Mouse (Mus musculus) forebrain, postnatal 0 days (tissue): ENCODE measurements around the gene Nell2. TPM values are rescaled to one million over a fixed set of nuclear protein-coding genes. Genes with fewer than 3 reads are reported as not detected.

ENCODE experiments used
- ATAC-seq: fragments of 200-750 bp; cut with Nextera tagmentation; 2 replicates; pipeline ENCODE4 v1.8.0; 2017; ENCODE audit warnings: mild to moderate bottlenecking, moderate library complexity
- DNase-seq: peaks from one replicate; pipeline ENCODE4 v3.0.0-alpha.2; 2015
- H3K27ac ChIP-seq: fragments of 300-500 bp; sonication (generic); 2 replicates; pipeline ENCODE4 v1.5.1; 2014; ENCODE audit warnings: low read depth, mild to moderate bottlenecking, antibody characterized with exemption, low read length, moderate library complexity, mixed read lengths
- H3K27me3 ChIP-seq: fragments of 300-500 bp; sonication (generic); 2 replicates; pipeline ENCODE4 v1.6.1; 2014; ENCODE audit warnings: mild to moderate bottlenecking, low read length, mixed read lengths; ENCODE audit not compliant: insufficient read depth
- H3K36me3 ChIP-seq: fragments of 300-500 bp; sonication (generic); 2 replicates; pipeline ENCODE4 v1.6.1; 2014; ENCODE audit warnings: mild to moderate bottlenecking, moderate library complexity; ENCODE audit not compliant: insufficient read depth
- H3K4me1 ChIP-seq: fragments of 300-500 bp; sonication (generic); 2 replicates; pipeline ENCODE4 v1.6.1; 2014; ENCODE audit warnings: antibody characterized with exemption; ENCODE audit not compliant: insufficient read depth
- H3K4me2 ChIP-seq: fragments of 300-500 bp; sonication (generic); 2 replicates; pipeline ENCODE4 v1.6.1; 2014; ENCODE audit warnings: low read depth, mild to moderate bottlenecking, moderate library complexity
- H3K4me3 ChIP-seq: fragments of 300-500 bp; sonication (generic); 2 replicates; pipeline ENCODE4 v1.5.1; 2014; ENCODE audit warnings: low read depth, low read length, mixed read lengths
- H3K9ac ChIP-seq: fragments of 300-500 bp; sonication (generic); 2 replicates; pipeline ENCODE4 v1.6.1; 2014; ENCODE audit warnings: mild to moderate bottlenecking
- H3K9me3 ChIP-seq: fragments of 300-500 bp; sonication (generic); 2 replicates; pipeline ENCODE4 v1.6.1; 2016; ENCODE audit warnings: low read length
- CTCF ChIP-seq: sonication (generic); IDR thresholded peaks from 2 replicates; pipeline ENCODE4 v1.5.1; 2016; ENCODE audit warnings: antibody characterized with exemption, control low read depth, low read depth
- WGBS: fragments of 180-500 bp; shearing (Covaris S2); extraction: QIAGEN DNeasy Blood & Tissue Kit; methylation state at CpG from one replicate; pipeline ENCODE4 v1.1.7; 2014; 5-methylcytosine and 5-hydroxymethylcytosine counted together
- polyA plus RNA-seq: library from polyadenylated mRNA; unstranded; fragments of >200 nt; fragmentation: Nextera tagmentation; extraction: Ambion mirVana; gene quantifications from 2 replicates; pipeline ENCODE4 v1.2.1, GENCODE M21; 2015
- total RNA-seq: library from RNA; depleted of rRNA; stranded (reverse); fragments of >200 nt; gene quantifications from 2 replicates; pipeline ENCODE4 v1.2.3, GENCODE M21; 2014

Nell2 gene
- total and polyA plus RNA-seq, 2 experiments from 2014 or later = 258 to 303 TPM

- H3K27ac ChIP-seq = no peak overlapping the region
- DNase-seq = no peak
- WGBS = 66% methylated on average over 4 of the region's 4 CpGs
- H3K9ac ChIP-seq = no peak overlapping the region
- H3K4me2 ChIP-seq = no peak overlapping the region
- no peaks in the 10 kb centered on the region for H3K9me3 ChIP-seq
- H3K36me3 ChIP-seq = no peaks in the 10 kb centered on the region
- no peak overlapping the region for H3K4me3 ChIP-seq
- peaks cover 4% of the 10 kb centered on the region; the same call in 1 of the 2 replicates for H3K4me1 ChIP-seq
- TF ChIP-seq CTCF = no peak
- no peak for ATAC-seq
- H3K27me3 ChIP-seq = no peaks in the 10 kb centered on the region
Measured at GRCm38 (mm10) chr15:95495666-95496065, 32.7 kb downstream of the Nell2 start.

- Histone ChIP-seq H3K4me3 (no peak overlapping the region), H3K36me3 (no peaks in the 10 kb centered on the region), H3K9ac (no peak overlapping the region), H3K4me1 (peaks cover 4% of the 10 kb centered on the region; the same call in 1 of the 2 replicates), H3K9me3 (no peaks in the 10 kb centered on the region), H3K27ac (no peak overlapping the region), H3K4me2 (no peak overlapping the region), H3K27me3 (no peaks in the 10 kb centered on the region)
- WGBS = 60% methylated on average over 8 of the region's 8 CpGs
- no peak for TF ChIP-seq CTCF
- ATAC-seq (no peak), DNase-seq (no peak)
Measured at GRCm38 (mm10) chr15:95495193-95495592, 33.2 kb downstream of the Nell2 start.

- ATAC-seq (peak; percentile 47), DNase-seq (peak; percentile 28)
- H3K4me2 ChIP-seq = no peak overlapping the region
- H3K4me3 ChIP-seq = no peak overlapping the region
- WGBS = 38% methylated on average over 5 of the region's 5 CpGs
- peaks cover 4% of the 10 kb centered on the region; the same call in 1 of the 2 replicates for H3K4me1 ChIP-seq
- H3K9ac ChIP-seq = no peak overlapping the region
- H3K27me3 ChIP-seq = no peaks in the 10 kb centered on the region
- H3K27ac ChIP-seq = no peak overlapping the region
- H3K9me3 ChIP-seq = no peaks in the 10 kb centered on the region
- H3K36me3 ChIP-seq = no peaks in the 10 kb centered on the region
- no peak for TF ChIP-seq CTCF
Measured at GRCm38 (mm10) chr15:95492201-95492600, 36.2 kb downstream of the Nell2 start.

DNA sequence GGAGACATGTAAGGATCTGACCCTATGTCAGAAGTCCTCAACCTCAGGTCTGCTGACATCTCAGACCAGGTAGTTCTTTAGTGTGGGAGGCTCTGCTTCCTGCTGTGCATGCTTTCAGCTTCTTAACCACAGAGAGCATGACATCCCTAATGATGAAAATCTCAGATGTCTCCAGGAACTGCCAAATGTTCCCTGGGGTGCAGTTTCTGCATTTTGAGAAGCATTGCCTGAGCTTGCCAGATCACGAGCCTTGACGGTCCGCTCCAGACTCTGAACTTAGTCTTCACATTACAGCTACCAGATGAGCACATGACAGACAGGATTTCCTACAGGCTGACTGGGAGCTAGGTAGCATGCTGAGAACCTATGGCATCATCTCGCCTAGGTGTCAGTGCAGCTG is 39.2 kb downstream of the Nell2 start:
- no peak for ATAC-seq
- no peaks in the 10 kb centered on the region for H3K9me3 ChIP-seq
- 56% methylated on average over 4 of the region's 4 CpGs for WGBS
- H3K9ac ChIP-seq = no peak overlapping the region
- H3K27ac ChIP-seq = no peak overlapping the region
- no peaks in the 10 kb centered on the region for H3K27me3 ChIP-seq
- TF ChIP-seq CTCF = no peak
- no peaks in the 10 kb centered on the region for H3K4me1 ChIP-seq
- H3K36me3 ChIP-seq = no peaks in the 10 kb centered on the region
- H3K4me2 ChIP-seq = no peak overlapping the region
- H3K4me3 ChIP-seq = no peak overlapping the region
- DNase-seq = no peak

GRCm38 (mm10) chr15:95487961-95488360 is 40.4 kb downstream of the Nell2 start:
- TF ChIP-seq CTCF = no peak
- DNase-seq (peak; percentile 78), ATAC-seq (peak; percentile 94)
- Histone ChIP-seq H3K4me2 (no peak overlapping the region), H3K36me3 (no peaks in the 10 kb centered on the region), H3K9ac (no peak overlapping the region), H3K27ac (peak overlapping the region; percentile 64; the same call in 1 of the 2 replicates), H3K27me3 (no peaks in the 10 kb centered on the region), H3K4me1 (no peaks in the 10 kb centered on the region), H3K9me3 (no peaks in the 10 kb centered on the region), H3K4me3 (no peak overlapping the region)
- WGBS = 56% methylated on average over 5 of the region's 5 CpGs

DNA sequence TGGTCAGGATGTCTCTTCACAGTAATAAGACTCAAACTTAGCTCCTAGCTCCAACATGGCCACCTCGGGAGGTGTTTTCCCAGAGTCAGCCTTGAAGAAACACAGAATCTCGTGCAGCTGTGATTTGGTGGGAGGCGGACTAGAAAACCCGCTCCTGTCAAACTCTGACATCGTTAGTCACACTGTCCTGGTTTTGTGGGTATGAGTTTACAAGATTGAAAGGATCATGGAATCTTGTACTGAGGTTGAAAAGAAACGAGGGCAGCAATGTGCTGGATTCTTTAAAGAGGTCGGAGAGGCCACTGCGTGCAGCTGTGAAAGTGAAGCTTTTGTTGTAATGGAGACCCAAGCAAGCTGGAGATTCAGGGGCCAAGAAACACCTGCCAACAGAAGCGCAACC is 46.4 kb downstream of the Nell2 start:
- no peak for TF ChIP-seq CTCF
- Histone ChIP-seq H3K4me3 (no peak overlapping the region), H3K9ac (no peak overlapping the region), H3K36me3 (no peaks in the 10 kb centered on the region), H3K27me3 (no peaks in the 10 kb centered on the region), H3K4me1 (no peaks in the 10 kb centered on the region), H3K27ac (no peak overlapping the region), H3K4me2 (no peak overlapping the region), H3K9me3 (no peaks in the 10 kb centered on the region)
- 54% methylated on average over 9 of the region's 9 CpGs for WGBS
- ATAC-seq (no peak), DNase-seq (no peak)

GRCm38 (mm10) chr15:95481585-95481984 is 46.8 kb downstream of the Nell2 start:
- H3K4me3 ChIP-seq = no peak overlapping the region
- H3K4me2 ChIP-seq = no peak overlapping the region
- no peak for DNase-seq
- H3K27ac ChIP-seq = no peak overlapping the region
- H3K9ac ChIP-seq = no peak overlapping the region
- no peak for TF ChIP-seq CTCF
- ATAC-seq = no peak
- no peaks in the 10 kb centered on the region for H3K27me3 ChIP-seq
- H3K9me3 ChIP-seq = no peaks in the 10 kb centered on the region
- WGBS = 80% methylated on average over 4 of the region's 4 CpGs
- no peaks in the 10 kb centered on the region for H3K4me1 ChIP-seq
- no peaks in the 10 kb centered on the region for H3K36me3 ChIP-seq
